Mouse (Mus musculus) embryonic facial prominence, embryonic 14.5 days (tissue): Measurements from ENCODE around the gene Lefty1. TPM values are rescaled to one million over a fixed set of nuclear protein-coding genes. Genes with fewer than 3 reads are reported as not detected.
"Not testable (repeated sequence)": the region's sequence is repeated elsewhere in the genome, so short reads cannot be mapped to it uniquely, and the experiment has no call there.

Experiments
- ATAC-seq: fragments of 200-750 bp; cut with Nextera tagmentation; 2 replicates; pipeline ENCODE4 v1.8.0; 2017; ENCODE audit warnings: low read depth, moderate number of reproducible peaks, moderate TSS enrichment
- DNase-seq: peaks from one replicate; pipeline ENCODE4 v3.0.0-alpha.2; 2015; ENCODE audit warnings: low spot score
- H3K27ac ChIP-seq: fragments of 300-500 bp; sonication (generic); replicated peaks from 2 replicates; pipeline ENCODE4 v1.5.1; 2014; ENCODE audit warnings: low read depth, mild to moderate bottlenecking, low read length, moderate library complexity
- H3K27me3 ChIP-seq: fragments of 300-500 bp; sonication (generic); replicated peaks from 2 replicates; pipeline ENCODE4 v1.6.1; 2014; ENCODE audit warnings: low read length; ENCODE audit not compliant: control insufficient read depth, insufficient read depth
- H3K36me3 ChIP-seq: fragments of 300-500 bp; sonication (generic); 2 replicates; pipeline ENCODE4 v1.6.1; 2014; ENCODE audit warnings: low read length, mixed read lengths; ENCODE audit not compliant: control insufficient read depth, insufficient read depth
- H3K4me1 ChIP-seq: fragments of 300-500 bp; sonication (generic); 2 replicates; pipeline ENCODE4 v1.6.1; 2014; ENCODE audit warnings: antibody characterized with exemption, low read length; ENCODE audit not compliant: control insufficient read depth, insufficient read depth
- H3K4me2 ChIP-seq: fragments of 300-500 bp; sonication (generic); 2 replicates; pipeline ENCODE4 v1.6.1; 2014; ENCODE audit warnings: low read depth, mild to moderate bottlenecking, low read length, moderate library complexity, mixed read lengths
- H3K4me3 ChIP-seq: fragments of 300-500 bp; sonication (generic); 2 replicates; pipeline ENCODE4 v1.5.1; 2014; ENCODE audit warnings: low read depth, mild to moderate bottlenecking, low read length
- H3K9ac ChIP-seq: fragments of 300-500 bp; sonication (generic); 2 replicates; pipeline ENCODE4 v1.6.1; 2014; ENCODE audit warnings: low read depth, mild to moderate bottlenecking, low read length, moderate library complexity, mixed read lengths
- H3K9me3 ChIP-seq: fragments of 300-500 bp; sonication (generic); 2 replicates; pipeline ENCODE4 v1.6.1; 2016; ENCODE audit warnings: low read length; ENCODE audit not compliant: control insufficient read depth
- WGBS: fragments of 180-500 bp; shearing (Covaris S2); extraction: QIAGEN DNeasy Blood & Tissue Kit; methylation state at CpG from one replicate; pipeline ENCODE4 v1.1.7; 2014; 5-methylcytosine and 5-hydroxymethylcytosine counted together
- polyA plus RNA-seq: library from polyadenylated mRNA; unstranded; fragments of >200 nt; fragmentation: Nextera tagmentation; extraction: Ambion mirVana; gene quantifications from 2 replicates; pipeline ENCODE4 v1.2.1, GENCODE M21; 2014

Gene Lefty1
- polyA plus RNA-seq, 1 experiment from 2014 or later = 3.2 TPM

DNA sequence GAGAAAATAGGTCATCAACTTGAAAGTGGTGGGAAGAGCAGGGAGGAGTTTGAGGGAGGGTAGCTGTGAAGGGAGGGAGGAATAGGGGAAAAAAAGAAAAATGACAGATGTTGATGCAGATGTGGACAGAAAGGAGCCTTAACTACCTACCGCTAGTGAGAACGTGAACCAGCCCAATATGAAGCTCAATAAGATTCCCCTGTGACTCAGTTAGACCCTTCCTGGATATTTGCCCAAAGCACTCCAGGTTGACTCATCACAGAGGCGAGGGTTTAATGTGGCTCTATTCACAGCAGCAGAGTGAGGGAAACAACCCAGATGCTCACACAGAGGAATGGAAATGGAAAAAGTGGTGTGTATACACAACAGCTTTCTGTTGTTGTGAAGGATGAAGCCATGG, 3.7 kb upstream of the Lefty1 start:
- ATAC-seq (no peak), DNase-seq (no peak)
- Histone ChIP-seq H3K9ac (no peak overlapping the region), H3K27me3 (peaks cover 31% of the 10 kb centered on the region), H3K36me3 (no peaks in the 10 kb centered on the region), H3K4me3 (no peak overlapping the region), H3K27ac (no peak overlapping the region), H3K9me3 (no peaks in the 10 kb centered on the region), H3K4me2 (no peak overlapping the region), H3K4me1 (no peaks in the 10 kb centered on the region)
- 47% methylated on average over 3 of the region's 3 CpGs for WGBS

DNA sequence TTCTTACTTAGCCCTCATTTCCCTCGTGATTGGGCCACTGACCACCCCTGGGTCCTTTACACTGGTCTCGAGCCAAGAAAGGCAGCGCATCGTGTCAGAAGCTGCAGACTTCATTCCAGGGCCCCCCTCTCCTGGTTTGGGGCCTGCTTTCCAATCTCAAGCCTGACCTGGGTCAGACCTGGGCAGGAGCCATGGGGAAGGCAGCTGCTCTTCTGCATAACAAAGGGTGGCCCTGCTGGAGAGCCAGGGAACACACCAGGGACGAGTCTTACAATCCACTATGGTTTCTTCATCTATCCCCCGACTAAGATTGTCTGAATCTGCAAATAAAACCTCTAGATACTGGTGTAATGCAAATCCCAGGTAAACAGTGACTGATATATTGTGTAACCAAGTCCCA, 1.2 kb upstream of the Lefty1 start:
- 25% methylated on average over 6 of the region's 6 CpGs for WGBS
- Histone ChIP-seq H3K27ac (no peak overlapping the region), H3K4me1 (no peaks in the 10 kb centered on the region), H3K9me3 (no peaks in the 10 kb centered on the region), H3K4me2 (no peak overlapping the region), H3K4me3 (no peak overlapping the region), H3K36me3 (no peaks in the 10 kb centered on the region), H3K27me3 (peaks cover 42% of the 10 kb centered on the region), H3K9ac (no peak overlapping the region)
- DNase-seq = no peak
- ATAC-seq = no peak

DNA sequence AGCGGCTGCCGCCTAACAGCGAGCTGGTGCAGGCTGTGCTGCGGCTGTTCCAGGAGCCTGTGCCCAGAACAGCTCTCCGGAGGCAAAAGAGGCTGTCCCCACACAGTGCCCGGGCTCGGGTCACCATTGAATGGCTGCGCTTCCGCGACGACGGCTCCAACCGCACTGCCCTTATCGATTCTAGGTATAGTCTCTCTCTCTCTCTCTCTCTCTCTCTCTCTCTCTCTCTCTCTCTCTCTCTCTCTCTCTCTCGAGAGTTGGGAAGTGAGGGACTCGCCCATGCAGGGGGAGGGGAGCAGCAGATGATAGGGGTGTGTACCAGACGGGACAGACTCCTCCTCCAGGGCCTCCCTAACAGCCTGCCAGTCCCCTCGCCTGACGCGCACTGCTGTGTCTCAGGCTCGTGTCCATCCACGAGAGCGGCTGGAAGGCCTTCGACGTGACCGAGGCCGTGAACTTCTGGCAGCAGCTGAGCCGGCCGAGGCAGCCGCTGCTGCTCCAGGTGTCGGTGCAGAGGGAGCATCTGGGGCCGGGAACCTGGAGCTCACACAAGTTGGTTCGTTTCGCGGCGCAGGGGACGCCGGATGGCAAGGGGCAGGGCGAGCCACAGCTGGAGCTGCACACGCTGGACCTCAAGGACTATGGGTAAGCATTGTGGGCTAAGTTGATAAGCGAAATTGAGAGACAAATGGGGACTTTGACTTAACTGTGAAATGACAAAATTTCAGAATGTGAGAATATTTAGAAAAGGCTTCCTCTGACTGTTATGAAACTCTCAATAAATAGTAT, 2.0 kb downstream of the Lefty1 start:
- peak; percentile 75 for DNase-seq
- 3% methylated on average over 30 of the region's 41 CpGs for WGBS

DNA sequence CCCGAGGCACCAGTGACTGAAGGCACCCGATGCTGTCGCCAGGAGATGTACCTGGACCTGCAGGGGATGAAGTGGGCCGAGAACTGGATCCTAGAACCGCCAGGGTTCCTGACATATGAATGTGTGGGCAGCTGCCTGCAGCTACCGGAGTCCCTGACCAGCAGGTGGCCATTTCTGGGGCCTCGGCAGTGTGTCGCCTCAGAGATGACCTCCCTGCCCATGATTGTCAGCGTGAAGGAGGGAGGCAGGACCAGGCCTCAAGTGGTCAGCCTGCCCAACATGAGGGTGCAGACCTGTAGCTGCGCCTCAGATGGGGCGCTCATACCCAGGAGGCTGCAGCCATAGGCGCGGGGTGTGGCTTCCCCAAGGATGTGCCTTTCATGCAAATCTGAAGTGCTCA, 2.8 kb downstream of the Lefty1 start:
- DNase-seq, H3K4me2 ChIP-seq, ATAC-seq, H3K9me3 ChIP-seq, H3K27ac ChIP-seq, H3K9ac ChIP-seq, H3K36me3 ChIP-seq, H3K4me1 ChIP-seq, H3K4me3 ChIP-seq: not testable (repeated sequence)
- 32% methylated on average over 10 of the region's 13 CpGs for WGBS
- H3K27me3 ChIP-seq = peaks cover 39% of the 10 kb centered on the region

More for the DNA sequence above, 2.0 kb downstream of the Lefty1 start:
- H3K27ac ChIP-seq, H3K4me1 ChIP-seq, H3K36me3 ChIP-seq, H3K9me3 ChIP-seq: not testable (repeated sequence)
- peak; percentile 90 for ATAC-seq
- Histone ChIP-seq H3K9ac (peak overlapping the region; percentile 34; the same call in 1 of the 2 replicates), H3K4me2 (peak overlapping the region; percentile 54), H3K27me3 (peaks cover 42% of the 10 kb centered on the region), H3K4me3 (peak overlapping the region; percentile 30)

DNA sequence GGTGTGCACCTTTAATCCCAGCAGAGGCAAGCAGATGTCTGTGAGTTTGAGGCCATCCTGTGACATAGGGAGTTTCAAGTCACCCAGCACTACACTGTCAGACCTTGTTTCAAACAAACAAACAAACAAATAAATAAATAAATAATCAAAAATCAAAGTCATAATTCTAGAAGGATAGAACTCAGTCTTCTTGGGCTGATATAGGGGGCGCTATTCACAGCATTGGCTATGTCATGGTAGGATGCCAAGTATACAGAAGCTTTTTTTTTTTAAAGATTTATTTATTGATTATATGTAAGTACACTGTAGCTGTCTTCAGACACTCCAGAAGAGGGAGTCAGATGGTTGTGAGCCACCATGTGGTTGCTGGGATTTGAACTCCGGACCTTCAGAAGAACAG, 4.0 kb downstream of the Lefty1 start:
- H3K36me3 ChIP-seq, H3K4me2 ChIP-seq, H3K9ac ChIP-seq, H3K4me3 ChIP-seq, H3K27ac ChIP-seq, DNase-seq, H3K9me3 ChIP-seq, ATAC-seq: not testable (repeated sequence)
- Histone ChIP-seq H3K27me3 (peaks cover 34% of the 10 kb centered on the region), H3K4me1 (peaks cover 11% of the 10 kb centered on the region)
- WGBS = 78% methylated on average over 2 of the region's 2 CpGs

DNA sequence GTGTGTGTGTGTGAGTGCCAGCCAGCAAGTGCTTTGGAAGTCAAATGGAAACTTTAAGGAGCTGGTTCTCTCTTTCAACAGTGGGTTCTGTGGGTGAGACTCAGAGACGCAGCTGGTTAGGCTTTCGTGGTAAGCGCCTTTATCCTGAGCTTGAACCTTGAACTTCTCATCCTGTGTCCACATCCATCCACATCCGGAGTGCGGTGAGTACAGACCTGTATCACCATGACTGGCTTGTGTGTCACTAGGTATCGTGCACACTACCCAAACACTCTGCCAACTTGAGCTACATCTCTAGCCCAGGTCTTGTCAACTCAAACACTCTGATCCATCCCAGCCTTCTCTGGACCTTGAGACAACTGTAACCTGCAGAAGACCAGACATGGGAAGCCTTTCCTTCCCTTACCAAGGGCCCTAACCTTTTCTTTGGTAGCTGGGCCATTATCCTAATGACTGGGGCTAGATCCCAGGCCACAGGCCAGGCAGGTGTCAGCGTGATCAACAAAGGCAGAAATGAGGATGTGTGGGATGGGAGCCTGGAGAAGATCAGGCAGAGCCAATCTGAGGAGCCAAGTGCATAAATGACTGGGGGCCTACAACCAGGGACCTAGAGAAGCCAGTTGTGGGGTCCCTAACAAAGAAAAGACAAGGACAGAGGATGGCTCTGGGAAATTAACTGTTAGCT, 6.1 kb downstream of the Lefty1 start:
- Histone ChIP-seq H3K4me1 (peaks cover 22% of the 10 kb centered on the region), H3K36me3 (no peaks in the 10 kb centered on the region), H3K9me3 (no peaks in the 10 kb centered on the region), H3K4me3 (no peak overlapping the region), H3K4me2 (peak overlapping the region; percentile 93), H3K9ac (peak overlapping the region; percentile 84; the same call in 1 of the 2 replicates), H3K27ac (no peak overlapping the region), H3K27me3 (peaks cover 13% of the 10 kb centered on the region)
- 86% methylated on average over 7 of the region's 7 CpGs for WGBS
- ATAC-seq (no peak), DNase-seq (no peak)

DNA sequence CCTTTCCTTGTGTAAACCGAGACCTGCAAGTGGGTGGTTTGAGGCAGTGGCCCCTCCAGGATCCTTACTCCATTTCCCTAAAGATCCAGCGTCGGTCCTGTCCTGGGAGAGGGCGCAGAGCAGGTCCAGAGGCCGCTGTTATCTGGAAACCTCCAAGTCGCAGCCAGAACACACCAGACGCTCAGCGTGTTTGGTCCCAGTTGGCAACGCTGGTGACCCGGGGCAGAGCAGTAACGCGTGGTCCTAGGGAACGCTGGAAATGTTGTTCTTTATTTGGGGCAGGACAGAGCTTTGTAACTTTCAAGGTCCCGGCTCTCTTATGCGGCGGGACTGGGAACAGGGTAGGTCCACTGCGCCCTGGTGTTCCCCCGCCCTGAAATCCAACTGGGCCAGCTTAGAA, 6.9 kb downstream of the Lefty1 start:
- Histone ChIP-seq H3K9me3 (no peaks in the 10 kb centered on the region), H3K9ac (peak overlapping the region; percentile 84), H3K36me3 (peaks cover 4% of the 10 kb centered on the region; the same call in 1 of the 2 replicates), H3K27ac (peak overlapping the region; percentile 79), H3K4me3 (peak overlapping the region; percentile 87), H3K27me3 (peaks cover 8% of the 10 kb centered on the region), H3K4me2 (peak overlapping the region; percentile 93), H3K4me1 (peaks cover 28% of the 10 kb centered on the region)
- DNase-seq (no peak), ATAC-seq (no peak)
- WGBS = 4% methylated on average over 18 of the region's 18 CpGs

DNA sequence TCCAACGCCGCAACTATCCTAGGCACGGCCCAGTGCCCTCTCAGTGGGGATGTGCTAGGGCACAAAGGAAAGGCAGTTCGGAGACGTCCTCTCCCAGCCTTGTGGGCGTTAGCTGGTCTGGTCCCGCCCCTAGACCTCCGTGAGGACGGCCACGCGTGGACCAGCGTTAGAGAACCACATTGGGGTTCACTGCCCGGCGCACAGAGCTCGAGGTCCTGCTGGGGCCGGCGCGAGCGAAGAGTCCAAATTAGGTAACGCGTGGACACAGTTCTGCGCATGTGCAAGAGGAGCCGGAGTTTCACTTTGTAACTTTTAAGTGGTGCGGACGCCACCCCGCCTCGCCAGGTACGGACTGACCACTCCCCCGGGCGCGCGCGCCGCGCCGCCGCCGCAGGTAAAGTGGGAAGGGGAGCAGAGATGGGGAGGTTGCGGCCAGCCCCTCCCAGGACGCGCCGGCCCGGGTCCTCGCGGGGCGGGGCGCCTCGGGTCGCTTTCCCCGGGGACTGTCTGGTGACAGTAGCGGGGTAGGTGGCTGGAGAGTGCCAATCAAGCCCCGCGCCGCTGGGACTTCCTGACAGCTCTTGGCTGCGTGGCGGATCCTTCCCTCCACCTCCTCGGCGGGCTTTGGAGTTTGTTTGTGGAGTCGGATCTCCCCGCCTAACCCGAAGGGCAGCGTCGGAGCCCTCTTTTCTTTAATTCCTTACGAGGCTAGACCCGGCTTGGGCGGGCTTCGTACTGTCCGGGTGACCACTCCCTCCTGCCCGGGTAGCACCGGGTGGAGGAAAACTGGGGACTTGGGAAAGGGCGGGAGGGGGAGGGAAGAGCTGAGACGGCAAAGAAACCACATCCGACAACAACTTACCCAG, 7.6 kb downstream of the Lefty1 start, which contains the start of gene Tmem63a:
Tmem63a (plus strand) TSS at position 179 of the 866 bp plus-strand sequence.
- peak; percentile 82 for DNase-seq
- Histone ChIP-seq H3K9me3 (no peaks in the 10 kb centered on the region), H3K4me2 (peak within 1 kb of the TSS; percentile 93), H3K27ac (peak within 1 kb of the TSS; percentile 79), H3K4me3 (peak within 1 kb of the TSS; percentile 87), H3K4me1 (peaks cover 28% of the 10 kb centered on the region), H3K27me3 (peaks cover 4% of the 10 kb centered on the region), H3K36me3 (peaks cover 8% of the 10 kb centered on the region; the same call in 1 of the 2 replicates), H3K9ac (peak within 1 kb of the TSS; percentile 84)
- peak; percentile 34 for ATAC-seq
- WGBS = under 1% methylated on average over 55 of the region's 73 CpGs
